Mouse (Mus musculus) intestine, embryonic 14.5 days (tissue): ENCODE data around the gene Crip2. TPM values are rescaled to one million over a fixed set of nuclear protein-coding genes. Genes with fewer than 3 reads are reported as not detected.

Source experiments
- ATAC-seq: fragments of 200-750 bp; cut with Nextera tagmentation; replicated peaks from 2 replicates; pipeline ENCODE4 v1.8.0; 2017; ENCODE audit warnings: low read depth, moderate number of reproducible peaks, moderate TSS enrichment, moderate library complexity; ENCODE audit not compliant: low FRiP score, low TSS enrichment
- DNase-seq: peaks from one replicate; pipeline ENCODE4 v3.0.0-alpha.2; 2018; ENCODE audit warnings: low spot score
- H3K27ac ChIP-seq: fragments of 300-500 bp; sonication (generic); 2 replicates; pipeline ENCODE4 v1.5.1; 2014; ENCODE audit warnings: low read depth, mild to moderate bottlenecking, control low read depth
- H3K27me3 ChIP-seq: fragments of 300-500 bp; sonication (generic); replicated peaks from 2 replicates; pipeline ENCODE4 v1.6.1; 2014; ENCODE audit warnings: low read length, control low read depth; ENCODE audit not compliant: control insufficient read depth, insufficient read depth
- H3K36me3 ChIP-seq: fragments of 300-500 bp; sonication (generic); 2 replicates; pipeline ENCODE4 v1.6.1; 2014; ENCODE audit warnings: low read length, control low read depth; ENCODE audit not compliant: control insufficient read depth, insufficient read depth
- H3K4me1 ChIP-seq: fragments of 300-500 bp; sonication (generic); replicated peaks from 2 replicates; pipeline ENCODE4 v1.6.1; 2014; ENCODE audit warnings: low read length, control low read depth, mixed read lengths; ENCODE audit not compliant: control insufficient read depth, insufficient read depth
- H3K4me2 ChIP-seq: fragments of 300-500 bp; sonication (generic); 2 replicates; pipeline ENCODE4 v1.6.1; 2014; ENCODE audit warnings: low read length
- H3K4me3 ChIP-seq: fragments of 300-500 bp; sonication (generic); 2 replicates; pipeline ENCODE4 v1.5.1; 2014; ENCODE audit warnings: low read depth, low read length, control low read depth, mixed read lengths
- H3K9ac ChIP-seq: fragments of 300-500 bp; sonication (generic); 2 replicates; pipeline ENCODE4 v1.6.1; 2014; ENCODE audit warnings: mild to moderate bottlenecking, low read length
- H3K9me3 ChIP-seq: fragments of 300-500 bp; sonication (generic); 2 replicates; pipeline ENCODE4 v1.6.1; 2016; ENCODE audit warnings: low read length, control low read depth; ENCODE audit not compliant: control insufficient read depth
- WGBS: fragments of 180-500 bp; shearing (Covaris S2); extraction: QIAGEN DNeasy Blood & Tissue Kit; methylation state at CpG from one replicate; pipeline ENCODE4 v1.1.7; 2014; 5-methylcytosine and 5-hydroxymethylcytosine counted together
- polyA plus RNA-seq: library from polyadenylated mRNA; unstranded; fragments of >200 nt; fragmentation: Nextera tagmentation; extraction: Ambion mirVana; gene quantifications from 2 replicates; pipeline ENCODE4 v1.2.1, GENCODE M21; 2014

The Crip2 gene
- polyA plus RNA-seq, 1 experiment from 2014 or later = 124 TPM

GRCm38 (mm10) chr12:113142021-113142975 is 2.3 kb downstream of the Crip2 start:
- no peaks in the 10 kb centered on the region for H3K9me3 ChIP-seq
- peak overlapping the region; percentile 8 for H3K9ac ChIP-seq
- peak overlapping the region; percentile 50 for H3K4me2 ChIP-seq
- ATAC-seq (no peak), DNase-seq (no peak)
- H3K36me3 ChIP-seq = peaks cover 13% of the 10 kb centered on the region
- peak overlapping the region; percentile 59; the same call in 1 of the 2 replicates for H3K27ac ChIP-seq
- peaks cover 14% of the 10 kb centered on the region for H3K27me3 ChIP-seq
- H3K4me1 ChIP-seq = peaks cover 31% of the 10 kb centered on the region
- WGBS = 15% methylated on average over 15 of the region's 15 CpGs
- peak overlapping the region; percentile 48 for H3K4me3 ChIP-seq

GRCm38 (mm10) chr12:113143164-113143563 is 3.1 kb downstream of the Crip2 start:
- Histone ChIP-seq H3K4me3 (0 out of 2 replicates have a peak overlapping the region, but pooled peaks have one; percentile 48), H3K27me3 (peaks cover 14% of the 10 kb centered on the region), H3K36me3 (peaks cover 4% of the 10 kb centered on the region), H3K9ac (peak overlapping the region; percentile 8), H3K4me1 (peaks cover 32% of the 10 kb centered on the region), H3K9me3 (no peaks in the 10 kb centered on the region), H3K4me2 (peak overlapping the region; percentile 50), H3K27ac (peak overlapping the region; percentile 33; the same call in 1 of the 2 replicates)
- no peak for ATAC-seq
- 50% methylated on average over 7 of the region's 7 CpGs for WGBS
- no peak for DNase-seq

- no peak for DNase-seq
- no peak overlapping the region for H3K9ac ChIP-seq
- H3K27ac ChIP-seq = no peak overlapping the region
- 81% methylated on average over 20 of the region's 20 CpGs for WGBS
- H3K4me3 ChIP-seq = no peak overlapping the region
- no peak overlapping the region for H3K4me2 ChIP-seq
- no peaks in the 10 kb centered on the region for H3K9me3 ChIP-seq
- peaks cover 35% of the 10 kb centered on the region for H3K4me1 ChIP-seq
- no peak for ATAC-seq
- peaks cover 14% of the 10 kb centered on the region for H3K27me3 ChIP-seq
- H3K36me3 ChIP-seq = no peaks in the 10 kb centered on the region
These were observed 4.1 kb downstream of the Crip2 start for GRCm38 (mm10) chr12:113144001-113144756.

- Histone ChIP-seq H3K9me3 (no peaks in the 10 kb centered on the region), H3K4me3 (no peak overlapping the region), H3K36me3 (no peaks in the 10 kb centered on the region), H3K27ac (no peak overlapping the region), H3K9ac (no peak overlapping the region), H3K4me1 (peaks cover 28% of the 10 kb centered on the region), H3K27me3 (peaks cover 14% of the 10 kb centered on the region), H3K4me2 (no peak overlapping the region)
- no peak for DNase-seq
- ATAC-seq = no peak
- WGBS = 93% methylated on average over 16 of the region's 16 CpGs
These were observed 4.8 kb downstream of the Crip2 start for GRCm38 (mm10) chr12:113144886-113145285.

- Histone ChIP-seq H3K27me3 (peaks cover 13% of the 10 kb centered on the region), H3K9ac (no peak overlapping the region), H3K4me3 (no peak overlapping the region), H3K36me3 (no peaks in the 10 kb centered on the region), H3K4me1 (peaks cover 27% of the 10 kb centered on the region), H3K4me2 (no peak overlapping the region), H3K27ac (no peak overlapping the region), H3K9me3 (no peaks in the 10 kb centered on the region)
- ATAC-seq = no peak
- DNase-seq = no peak
- WGBS = 88% methylated on average over 5 of the region's 5 CpGs
These were observed 5.6 kb downstream of the Crip2 start for GRCm38 (mm10) chr12:113145591-113145990.

- peaks cover 10% of the 10 kb centered on the region for H3K27me3 ChIP-seq
- H3K9ac ChIP-seq = 0 out of 2 replicates have a peak within 1 kb of the TSS, but pooled peaks have one; percentile 25
- no peaks in the 10 kb centered on the region for H3K36me3 ChIP-seq
- peak within 1 kb of the TSS; percentile 45 for H3K4me2 ChIP-seq
- H3K4me3 ChIP-seq = 0 out of 2 replicates have a peak within 1 kb of the TSS, but pooled peaks have one; percentile 11
- ATAC-seq (0 out of 2 replicates have a peak, but pooled peaks have one; percentile 1), DNase-seq (peak; percentile 93)
- WGBS = 9% methylated on average over 45 of the region's 45 CpGs
- H3K4me1 ChIP-seq = peaks cover 29% of the 10 kb centered on the region
- peak within 1 kb of the TSS; percentile 6; the same call in 1 of the 2 replicates for H3K27ac ChIP-seq
- no peaks in the 10 kb centered on the region for H3K9me3 ChIP-seq
These were observed 6.3 kb downstream of the Crip2 start, which contains the start of gene Crip1 for GRCm38 (mm10) chr12:113146112-113147057. TSS of gene Crip1 (plus strand) at chr12:113146316.

GRCm38 (mm10) chr12:113147481-113147880 is 7.4 kb downstream of the Crip2 start:
- no peak for DNase-seq
- 78% methylated on average over 8 of the region's 8 CpGs for WGBS
- H3K4me2 ChIP-seq = no peak overlapping the region
- no peak overlapping the region for H3K9ac ChIP-seq
- peaks cover 14% of the 10 kb centered on the region for H3K27me3 ChIP-seq
- no peak for ATAC-seq
- no peak overlapping the region for H3K4me3 ChIP-seq
- H3K9me3 ChIP-seq = no peaks in the 10 kb centered on the region
- H3K27ac ChIP-seq = no peak overlapping the region
- H3K4me1 ChIP-seq = peaks cover 28% of the 10 kb centered on the region
- no peaks in the 10 kb centered on the region for H3K36me3 ChIP-seq
